Mouse (Mus musculus): ENCODE results near the gene Gm20715.
A peak's percentile ranks its signal among the peaks of the same experiment; 100 is the strongest.
"Not testable (repeated sequence)": the region's sequence is repeated elsewhere in the genome, so short reads cannot be mapped to it uniquely, and the experiment has no call there.

The Gm20715 gene

DNA sequence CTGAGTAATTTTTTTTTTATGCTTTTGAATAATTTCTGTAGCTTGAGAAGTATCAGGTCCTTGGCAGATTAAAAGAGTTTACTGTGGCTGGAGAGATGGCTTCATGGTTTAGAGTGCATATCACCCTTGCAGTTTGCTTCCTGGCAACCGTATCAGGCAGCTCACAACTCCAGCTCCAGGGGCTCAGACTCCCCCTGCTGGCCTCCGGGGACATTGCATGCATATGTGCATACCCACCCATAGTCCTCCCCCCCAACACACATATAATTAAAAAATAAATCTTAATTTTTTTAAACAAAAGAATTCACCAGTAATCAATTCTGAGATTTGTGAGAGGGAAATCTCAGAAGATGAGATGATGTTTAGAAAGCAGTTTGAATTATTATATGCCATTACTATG, 20.3 kb downstream of the Gm20715 start:
- DNase-seq, result peak in 1 of 2 experiments; percentile 9

DNA sequence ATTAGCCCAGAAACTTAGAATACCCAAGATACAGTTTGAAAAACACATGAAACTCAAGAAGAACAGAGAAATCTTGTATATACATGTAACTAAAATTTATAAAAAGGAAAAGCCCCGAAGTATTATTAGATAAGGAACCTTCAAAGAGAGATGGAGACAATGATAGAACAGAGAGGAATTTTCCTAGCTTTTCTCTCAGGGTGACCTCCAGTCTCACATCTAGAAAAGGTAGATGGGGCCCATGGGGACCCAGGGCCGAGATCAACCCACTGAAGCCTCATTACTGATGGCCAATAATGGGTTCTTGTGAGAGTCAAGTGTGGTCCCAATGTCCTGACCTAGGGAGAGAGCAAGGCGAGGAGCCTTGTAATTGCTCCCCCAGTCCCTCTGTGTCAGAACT, 28.3 kb downstream of the Gm20715 start, which contains the start of gene Olfr1344:
Olfr1344 (plus strand) TSS at position 301 of the 400 bp plus-strand sequence.
- no peak for DNase-seq

DNA sequence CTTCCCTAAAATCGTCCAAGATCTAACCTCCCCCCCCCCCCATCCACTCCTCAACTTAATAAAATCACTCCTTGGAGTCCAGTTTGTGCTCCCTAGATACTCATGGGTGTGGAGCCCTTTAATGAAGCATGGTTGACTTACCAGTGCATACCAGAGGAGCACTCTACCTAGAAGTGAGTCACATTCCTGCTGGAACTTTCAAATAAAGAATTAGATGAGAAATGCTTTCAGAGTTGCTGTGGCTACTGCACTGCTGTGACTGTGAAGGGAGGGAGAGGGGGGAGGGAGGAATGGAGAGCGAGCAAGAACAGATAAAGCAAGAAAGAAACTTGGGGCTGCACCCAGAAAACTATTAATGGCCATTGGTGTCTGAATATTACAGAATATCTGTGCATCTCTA, 31.1 kb downstream of the Gm20715 start:
- DNase-seq, result no peak

DNA sequence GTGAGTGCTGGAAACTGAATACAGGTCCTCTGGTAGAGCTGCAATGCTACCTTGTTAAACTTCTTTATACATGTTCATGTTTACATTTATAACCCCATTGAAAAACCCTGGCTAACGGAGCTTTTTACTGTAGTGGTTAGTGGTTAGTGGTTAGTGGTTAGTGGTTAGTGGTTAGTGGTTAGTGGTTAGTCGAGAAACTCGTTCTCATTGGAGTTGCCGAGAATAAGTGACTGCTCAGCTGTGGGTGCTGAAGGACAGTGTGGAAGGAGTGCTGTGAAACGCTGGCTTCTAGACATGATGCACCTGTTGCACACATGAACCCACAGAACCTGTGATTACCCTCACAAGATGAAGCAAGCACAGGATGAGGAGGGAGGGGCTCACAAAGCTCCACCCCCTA, 37.7 kb downstream of the Gm20715 start:
- no peak for DNase-seq

DNA sequence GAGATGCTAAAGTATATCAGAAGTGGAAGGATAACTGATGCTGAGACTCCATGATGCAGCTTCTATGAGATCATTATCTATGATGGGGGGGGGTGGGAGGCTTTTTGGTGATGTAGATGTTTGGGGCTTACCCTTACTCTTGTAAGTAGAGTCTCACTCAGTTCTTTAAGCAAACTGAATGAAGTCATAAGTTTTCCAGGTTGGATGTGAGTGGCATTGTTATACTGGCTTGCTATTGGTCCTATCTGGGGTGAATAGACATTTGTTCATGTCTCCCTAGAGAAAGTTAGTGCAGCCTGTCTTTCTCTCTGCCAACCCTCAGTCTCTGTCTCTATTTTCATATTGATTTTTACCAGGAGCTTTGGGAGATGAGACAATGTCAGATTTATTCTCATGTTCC, 45.8 kb downstream of the Gm20715 start, which contains the start of gene Olfr1336:
Olfr1336 (plus strand) TSS at position 301 of the 400 bp plus-strand sequence.
- DNase-seq, result no peak

DNA sequence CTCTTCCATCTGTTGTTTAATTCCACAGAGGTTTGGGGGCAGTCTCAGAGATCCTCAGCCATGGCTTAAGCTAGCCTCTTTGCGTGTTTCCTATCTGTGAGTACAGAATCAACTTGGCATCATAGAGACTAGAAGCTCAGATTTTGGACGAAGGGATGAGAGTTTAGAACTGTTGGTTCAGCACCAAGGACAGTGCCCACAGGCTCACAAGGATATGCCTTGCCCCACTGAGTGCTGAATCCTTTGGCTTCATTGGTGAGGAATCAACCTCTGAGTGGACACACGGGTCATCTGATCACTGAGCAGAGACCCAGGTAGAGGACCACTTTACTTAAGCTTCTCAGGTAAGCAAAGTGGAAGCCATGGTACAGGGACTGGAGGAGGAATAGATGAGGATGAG, 46.3 kb downstream of the Gm20715 start:
- no peak for DNase-seq

DNA sequence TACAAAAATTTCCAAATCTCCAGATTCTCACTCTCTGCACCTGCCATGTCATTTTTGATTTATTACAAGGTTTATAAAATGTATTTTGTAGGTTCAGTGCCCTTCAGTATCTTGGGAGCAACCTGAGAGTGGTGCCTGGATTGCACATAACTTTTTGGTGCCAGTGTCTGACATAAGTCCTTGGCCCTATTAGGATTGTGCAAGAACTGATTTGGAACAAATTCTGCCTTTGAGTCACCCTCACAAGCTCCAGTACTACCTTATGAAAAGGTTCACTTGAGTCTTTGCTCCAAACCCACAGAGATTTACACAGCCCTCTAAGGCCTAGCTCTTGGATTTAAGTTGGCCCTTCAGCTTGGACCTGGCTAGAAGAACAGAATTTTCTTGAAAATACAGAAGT, 56.9 kb downstream of the Gm20715 start, which contains the start of gene Olfr1346:
Olfr1346 (plus strand) TSS at position 151 of the 400 bp plus-strand sequence.
- no peak for DNase-seq

DNA sequence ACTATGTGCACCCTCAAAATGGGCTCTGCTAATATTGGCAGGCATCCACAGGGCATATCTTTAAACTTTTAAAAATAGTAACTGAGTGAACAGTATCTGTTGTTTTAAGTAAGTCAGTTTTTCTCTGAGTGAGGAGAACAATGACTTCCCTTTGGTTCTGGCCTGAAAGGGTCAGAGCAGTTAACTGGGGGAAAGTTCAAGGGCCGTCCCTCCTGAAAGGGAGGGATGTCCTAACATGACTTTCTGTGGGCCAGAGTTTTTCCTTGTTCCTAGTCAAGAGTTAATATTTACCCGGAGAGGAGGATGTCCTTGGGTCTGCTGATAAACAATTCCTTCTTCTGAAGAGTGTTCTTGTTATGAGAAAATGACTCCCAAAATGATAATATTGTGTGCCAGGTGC, 67.6 kb downstream of the Gm20715 start:
- not testable (repeated sequence) for DNase-seq

DNA sequence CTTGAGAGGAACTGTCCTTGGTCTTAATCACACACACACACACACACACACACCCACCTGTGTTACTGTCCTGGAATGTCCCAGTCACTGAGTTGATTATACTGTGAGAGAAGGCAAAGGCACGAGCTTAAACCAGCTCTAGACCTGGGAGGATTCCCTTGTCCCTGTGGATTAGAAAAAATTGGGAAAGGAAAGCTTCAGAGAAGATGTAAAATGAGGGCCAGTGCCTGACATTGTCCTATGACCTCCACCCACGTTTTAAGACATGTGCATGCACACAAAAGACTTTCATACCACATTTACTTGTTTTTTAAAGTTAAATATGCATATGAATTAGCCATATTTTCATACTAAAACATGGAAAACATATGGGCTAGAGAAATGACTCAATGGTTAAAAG, 76.8 kb downstream of the Gm20715 start, which contains the start of gene Olfr5:
Olfr5 (minus strand) TSS at position 101 of the 400 bp plus-strand sequence.
- no peak for DNase-seq
